Mouse (Mus musculus): ENCODE measurements around the gene Ube2h. TPM values are rescaled to one million over a fixed set of nuclear protein-coding genes. Genes with fewer than 3 reads are reported as not detected.
A peak's percentile ranks its signal among the peaks of the same experiment; 100 is the strongest.

The Ube2h gene
- total RNA-seq, 1 experiment from 2014 or later: 124 TPM

DNA sequence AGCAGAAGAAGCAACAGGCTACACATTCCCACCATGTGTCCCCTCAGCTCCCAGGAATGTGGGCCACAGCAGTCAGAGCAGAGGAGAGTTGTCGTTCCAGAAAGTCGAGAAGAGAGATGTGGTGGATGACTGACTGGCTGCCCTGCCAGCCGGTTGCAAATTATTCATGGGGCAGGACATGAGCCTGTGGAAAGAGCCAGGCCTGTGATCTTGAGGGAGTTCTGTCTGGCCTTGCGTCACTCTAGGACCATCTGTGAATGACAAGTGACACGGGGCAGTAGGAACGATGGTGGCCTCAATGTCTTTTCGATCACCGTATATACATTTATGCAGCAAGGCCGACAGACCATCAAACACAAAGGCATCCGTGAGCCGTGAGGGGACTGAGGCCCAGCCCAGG, 108.7 kb downstream of the Ube2h start:
- DNase-seq: peak; percentile 52

DNA sequence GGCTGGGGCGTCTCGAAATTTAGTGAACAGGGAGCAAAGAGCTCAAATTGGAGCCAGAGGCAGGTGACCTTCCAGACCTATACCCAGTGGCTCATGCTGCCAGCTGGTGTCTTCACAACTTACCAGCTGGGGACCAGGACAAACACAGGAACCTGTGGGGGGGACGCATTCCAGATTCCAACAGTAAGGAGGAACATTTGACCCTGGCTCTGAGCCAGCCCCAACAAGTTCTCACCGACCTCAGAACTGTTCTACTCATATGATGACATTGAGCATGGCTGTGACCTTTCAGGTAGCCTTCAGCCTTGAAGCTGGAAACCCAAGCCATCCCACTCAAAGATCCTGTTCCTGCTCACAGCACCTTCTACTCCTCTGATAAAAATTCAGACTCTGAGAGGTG, 120.7 kb downstream of the Ube2h start:
- DNase-seq: no peak

GRCm38 (mm10) chr6:30182038-30182437, 122.3 kb downstream of the Ube2h start:
- DNase-seq: no peak

GRCm38 (mm10) chr6:30180321-30180720, 124.0 kb downstream of the Ube2h start:
- DNase-seq: peak; percentile 40

DNA sequence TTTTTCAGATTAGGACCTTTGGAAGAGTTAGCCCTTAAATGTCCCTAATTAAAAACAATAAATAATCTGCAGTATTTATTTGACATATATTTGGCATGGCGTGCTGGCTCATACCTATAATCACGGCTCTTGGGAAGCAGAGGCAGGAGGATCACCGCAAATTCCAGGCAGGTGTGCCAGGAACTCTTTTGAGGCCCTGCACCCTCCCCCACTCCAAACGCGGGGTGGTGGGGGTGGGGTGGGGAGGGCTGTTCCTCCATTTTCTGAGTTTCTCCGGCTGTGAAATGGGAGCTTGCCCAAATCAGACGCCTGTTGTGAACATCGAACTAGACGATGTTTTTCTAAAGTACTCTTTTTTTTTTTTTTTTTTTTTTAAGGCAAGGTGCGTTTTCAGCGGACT, 125.3 kb downstream of the Ube2h start:
- DNase-seq: no peak

GRCm38 (mm10) chr6:30178023-30178639, 126.2 kb downstream of the Ube2h start:
- no peak for DNase-seq

DNA sequence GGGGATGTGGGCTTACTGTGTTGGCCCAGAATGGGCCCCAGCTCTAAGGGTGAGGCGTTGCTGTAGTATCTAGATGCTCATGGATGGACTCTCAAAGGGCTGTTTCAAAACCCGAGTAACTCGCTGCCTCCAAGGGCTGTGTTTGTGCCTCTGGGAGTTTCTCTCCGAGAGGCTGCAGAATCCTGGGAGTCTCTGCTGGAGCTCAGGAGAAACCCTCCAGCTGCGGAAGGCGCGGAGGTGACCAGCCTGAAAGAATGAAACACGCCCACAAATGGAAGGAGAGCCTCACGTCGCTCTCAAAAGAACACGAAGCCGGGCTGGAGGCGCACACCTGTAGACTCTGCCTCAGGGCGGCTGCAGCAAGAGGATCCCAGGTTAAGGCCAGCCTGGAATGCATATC, 127.0 kb downstream of the Ube2h start:
- no peak for DNase-seq

- DNase-seq: no peak
Measured at GRCm38 (mm10) chr6:30176496-30176895, 127.8 kb downstream of the Ube2h start.

DNA sequence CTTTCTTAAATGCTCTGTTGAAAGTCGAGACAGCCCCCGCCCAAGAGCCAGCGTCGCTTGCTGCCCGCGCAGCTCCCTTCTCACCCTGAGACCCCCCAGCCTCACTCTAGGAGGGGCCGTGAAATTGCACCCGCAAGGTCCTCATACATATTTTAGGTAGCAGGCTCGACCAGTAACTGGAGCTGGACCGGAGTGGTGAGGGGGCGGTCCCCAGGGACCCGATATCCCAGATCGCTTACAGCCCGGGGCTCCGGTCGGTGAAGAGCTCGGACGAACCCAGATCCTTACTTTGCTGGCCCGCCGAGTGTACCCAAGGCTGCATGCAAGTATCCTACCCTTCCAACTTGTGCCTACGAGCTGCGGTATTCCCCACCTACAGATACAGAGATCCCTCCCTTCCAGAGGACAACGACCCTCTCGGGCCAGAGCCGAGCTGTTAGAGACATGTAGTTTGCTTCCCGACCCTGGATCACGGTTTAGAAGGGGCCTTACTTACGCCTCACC, 128.4 kb downstream of the Ube2h start:
- DNase-seq: no peak

DNA sequence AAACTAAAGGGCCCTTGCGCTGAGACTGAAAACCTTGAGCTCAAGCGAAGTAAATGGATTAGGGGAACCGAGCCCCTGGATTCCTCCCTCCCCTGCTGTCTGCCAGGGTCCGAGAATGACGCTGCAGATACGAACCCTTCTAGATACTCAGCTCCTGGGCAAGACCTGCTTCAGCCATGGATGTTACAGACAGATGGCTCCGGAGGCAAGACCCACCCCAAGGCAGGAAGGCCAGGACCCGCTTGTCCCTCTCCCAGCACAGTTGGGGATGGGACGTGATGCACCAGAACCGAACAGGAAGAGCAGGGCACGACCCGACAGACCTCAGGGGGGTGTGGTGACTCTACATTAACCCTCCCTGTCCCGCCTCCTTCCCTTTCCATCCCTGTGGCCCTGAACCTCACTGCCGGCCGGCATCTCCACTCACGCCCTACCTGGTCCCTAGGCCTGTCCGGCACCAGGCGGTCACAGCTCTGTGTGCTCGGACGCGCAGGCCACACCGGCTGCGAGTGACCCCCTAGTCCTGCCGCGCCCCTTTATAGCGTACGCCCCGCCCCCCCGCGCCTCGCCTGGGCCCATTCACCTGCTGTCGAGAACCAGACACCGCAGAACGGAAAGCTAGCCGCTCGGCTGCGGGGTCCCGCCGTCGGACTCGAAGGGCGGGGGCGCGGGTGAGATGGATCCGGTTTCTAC, 129.0 kb downstream of the Ube2h start:
- DNase-seq: no peak

DNA sequence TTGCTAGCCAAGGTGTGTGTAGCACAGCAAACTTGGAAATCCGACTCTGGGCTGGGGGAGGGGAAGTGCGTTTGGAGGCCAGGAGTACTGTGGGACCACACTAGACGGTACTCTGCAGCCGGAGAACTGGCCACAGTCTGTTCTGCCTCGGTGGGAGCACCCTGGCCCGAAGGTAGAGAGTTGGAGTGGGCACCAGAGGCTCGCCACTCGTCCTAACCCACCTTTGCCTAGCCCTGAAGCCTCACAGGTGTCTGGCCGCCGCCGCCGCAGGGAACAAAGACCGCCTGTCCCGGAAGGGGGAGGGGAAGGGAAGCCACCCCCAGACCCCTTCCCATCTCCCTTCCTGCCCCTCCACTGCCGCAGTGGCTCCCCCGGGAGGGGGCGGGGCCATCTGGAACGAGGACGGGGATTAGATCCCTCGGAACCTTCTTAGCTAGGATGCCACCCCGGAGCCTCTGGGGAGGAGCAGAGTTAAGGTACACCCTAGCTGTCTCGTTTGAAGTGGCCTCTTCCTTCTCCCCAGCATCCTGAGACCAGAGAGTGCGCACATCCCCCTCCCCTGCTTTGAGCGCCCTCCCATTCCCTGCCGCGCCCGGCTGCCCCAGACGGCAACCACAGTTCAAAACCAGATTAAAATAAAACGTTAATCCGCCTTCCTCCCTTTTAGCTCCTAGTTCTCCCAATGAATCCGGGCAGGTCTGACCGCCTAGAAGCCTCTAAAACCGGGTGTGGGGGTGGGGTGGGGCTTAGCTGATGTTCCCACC, 129.7 kb downstream of the Ube2h start:
- peak; percentile 28 for DNase-seq

DNA sequence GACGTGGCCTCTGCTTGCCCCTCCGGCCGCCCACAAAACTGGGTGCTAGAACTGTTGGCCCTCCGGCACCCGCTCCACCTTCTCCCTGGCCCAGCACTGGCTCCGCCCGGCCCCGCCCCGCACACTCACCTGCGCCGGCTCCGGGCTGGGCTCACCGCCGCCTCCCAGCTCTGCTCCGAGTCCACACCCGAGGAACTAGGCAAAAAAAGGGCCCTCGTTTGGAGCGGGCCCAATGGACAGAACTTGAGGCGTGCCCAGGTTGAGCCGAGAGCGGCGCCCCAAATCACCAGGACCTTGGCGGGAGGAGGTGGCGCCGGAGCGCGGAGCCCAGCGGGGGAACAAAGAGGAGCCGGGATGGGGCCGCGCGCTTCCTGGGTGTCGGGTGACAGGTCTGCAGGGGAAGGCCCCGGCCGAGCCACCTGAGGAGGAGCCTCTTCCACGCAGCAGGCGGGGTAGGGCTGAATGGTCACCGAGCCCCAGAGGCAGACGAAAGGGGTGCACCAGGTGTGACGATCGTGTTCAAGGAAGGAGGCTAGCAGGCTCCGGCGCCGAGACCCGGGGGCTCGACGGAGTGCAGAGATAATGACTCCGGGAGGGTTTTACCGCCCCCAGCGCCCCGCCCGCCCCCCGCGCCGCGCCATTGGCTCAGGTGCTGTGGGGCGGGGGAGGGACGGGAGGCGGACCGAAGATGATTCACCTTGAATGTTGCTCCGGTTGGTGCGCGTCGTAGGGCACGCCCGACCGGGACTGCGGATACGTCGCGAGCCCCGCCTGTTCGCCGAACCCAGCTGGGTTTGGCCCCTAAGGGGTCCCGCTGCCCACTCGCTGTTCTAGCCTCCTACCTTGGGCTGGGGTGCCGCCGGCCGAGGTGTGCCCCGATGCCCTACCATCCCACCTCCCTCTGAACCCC, 130.5 kb downstream of the Ube2h start:
- DNase-seq: peak; percentile 61

DNA sequence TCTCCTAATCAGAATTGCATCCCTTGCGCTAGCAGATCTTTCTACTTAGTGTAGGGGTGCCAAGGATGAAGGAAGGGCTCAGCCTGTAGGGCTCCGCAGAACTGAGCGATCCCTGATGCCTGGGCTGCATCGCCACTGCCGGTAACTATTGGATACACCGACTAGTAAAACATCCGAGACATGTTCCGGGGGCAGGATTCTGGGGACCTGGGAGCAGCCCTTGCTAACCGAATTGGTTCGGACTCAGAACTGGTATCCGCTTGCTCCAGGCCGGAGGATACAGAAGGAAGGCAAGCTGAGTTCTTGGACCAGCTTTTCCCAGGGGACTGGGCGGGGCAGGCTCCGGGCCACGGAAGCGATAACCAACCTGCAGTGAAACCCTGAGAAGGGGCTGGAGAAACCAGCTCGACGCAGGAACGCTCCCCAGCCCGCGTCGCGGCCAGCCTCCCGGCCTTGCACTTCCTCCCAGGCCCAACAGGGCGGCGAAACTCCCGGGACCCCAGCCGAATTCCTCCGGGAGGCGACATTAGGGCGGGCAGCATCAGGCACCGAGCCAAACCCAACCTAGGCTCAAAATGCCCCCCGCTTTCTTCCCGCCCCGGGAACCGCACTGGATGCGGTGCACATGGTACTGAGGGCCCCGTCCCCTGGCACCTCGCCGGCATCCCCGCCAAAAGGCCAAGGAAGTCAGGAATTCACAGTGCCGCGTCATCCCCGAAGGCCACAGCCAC, 131.4 kb downstream of the Ube2h start:
- peak; percentile 54 for DNase-seq

- DNase-seq: no peak
Measured at GRCm38 (mm10) chr6:30172441-30172819, 131.9 kb downstream of the Ube2h start.

DNA sequence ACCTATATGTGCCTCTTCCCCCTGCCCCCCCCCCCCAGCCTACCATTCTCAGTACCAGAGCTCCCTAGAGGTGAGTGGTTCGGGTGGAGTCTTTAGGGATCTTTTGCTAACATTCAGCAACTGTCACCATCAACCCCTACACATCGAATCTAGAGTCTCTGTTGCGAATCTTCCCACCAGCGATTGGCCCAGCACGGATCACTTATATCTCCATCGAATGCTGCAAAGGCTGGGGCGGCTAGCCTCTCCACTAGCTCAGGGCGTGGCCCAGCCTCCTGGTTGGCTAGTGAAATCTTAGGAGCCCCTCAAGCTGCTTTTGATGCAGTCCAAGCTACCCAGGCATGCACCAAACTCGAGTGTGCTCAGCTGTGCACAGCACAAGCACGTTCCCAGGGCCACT, 132.4 kb downstream of the Ube2h start:
- DNase-seq: no peak

DNA sequence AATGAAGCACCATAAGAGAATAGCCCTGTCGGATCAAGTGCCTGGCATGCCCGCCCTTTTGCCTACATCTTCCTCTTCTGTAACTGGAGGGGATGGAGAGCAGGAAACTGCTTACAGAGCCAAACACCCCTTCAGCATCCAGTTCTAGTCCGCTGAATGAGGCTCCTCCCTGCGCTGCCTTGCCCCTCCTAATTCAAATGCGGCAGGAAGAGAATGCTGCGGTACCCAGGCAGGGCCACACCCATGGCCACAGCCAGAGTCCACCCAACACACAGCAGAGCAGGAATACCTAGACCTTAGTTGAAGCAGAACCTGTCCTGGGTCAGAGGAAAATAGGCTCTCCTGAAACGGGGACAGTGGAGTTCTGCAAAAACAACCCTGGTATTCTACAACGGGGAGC, 133.1 kb downstream of the Ube2h start:
- DNase-seq: no peak

GRCm38 (mm10) chr6:30169148-30169547, 135.2 kb downstream of the Ube2h start:
- no peak for DNase-seq

DNA sequence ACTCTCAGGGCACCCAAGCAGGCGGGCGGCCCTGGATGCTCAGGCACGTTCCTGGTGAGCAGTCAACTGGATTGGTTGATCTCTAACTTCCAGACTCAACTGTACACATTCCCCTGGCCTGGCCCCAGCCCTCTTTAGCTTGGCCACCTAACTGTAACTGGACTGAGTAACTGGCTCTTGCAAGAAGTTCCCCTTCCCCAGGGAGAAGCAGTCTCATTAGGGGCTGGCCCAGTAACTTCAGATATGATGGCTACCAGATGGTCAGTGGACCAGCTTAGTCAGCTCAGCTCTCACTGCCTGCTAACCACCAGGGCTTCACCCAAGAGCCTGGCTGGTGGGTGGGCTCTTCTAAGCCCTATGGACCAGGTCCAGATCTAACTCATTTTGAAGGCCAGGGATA, 136.1 kb downstream of the Ube2h start:
- DNase-seq: no peak

DNA sequence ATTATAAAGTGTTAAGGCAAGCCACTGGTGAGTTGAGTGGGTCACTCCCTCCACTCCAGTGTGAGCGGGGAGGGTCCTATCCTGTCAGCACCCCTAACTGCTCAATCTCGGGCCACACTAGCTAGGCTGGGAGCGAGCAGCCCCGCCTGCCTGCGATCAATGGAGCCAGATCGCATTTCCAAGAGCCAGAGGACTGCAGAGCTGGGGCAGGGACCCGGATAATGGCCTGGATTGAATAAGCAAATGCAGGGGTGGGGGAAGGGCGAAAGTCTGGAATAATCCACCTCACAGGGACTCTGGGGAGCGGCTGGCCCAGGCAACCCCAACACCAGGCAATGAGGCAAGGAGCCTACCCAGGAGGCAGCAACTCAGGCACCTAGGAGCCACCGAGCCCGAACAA, 137.1 kb downstream of the Ube2h start:
- no peak for DNase-seq

- no peak for DNase-seq
Measured at GRCm38 (mm10) chr6:30166349-30166748, 138.0 kb downstream of the Ube2h start.

DNA sequence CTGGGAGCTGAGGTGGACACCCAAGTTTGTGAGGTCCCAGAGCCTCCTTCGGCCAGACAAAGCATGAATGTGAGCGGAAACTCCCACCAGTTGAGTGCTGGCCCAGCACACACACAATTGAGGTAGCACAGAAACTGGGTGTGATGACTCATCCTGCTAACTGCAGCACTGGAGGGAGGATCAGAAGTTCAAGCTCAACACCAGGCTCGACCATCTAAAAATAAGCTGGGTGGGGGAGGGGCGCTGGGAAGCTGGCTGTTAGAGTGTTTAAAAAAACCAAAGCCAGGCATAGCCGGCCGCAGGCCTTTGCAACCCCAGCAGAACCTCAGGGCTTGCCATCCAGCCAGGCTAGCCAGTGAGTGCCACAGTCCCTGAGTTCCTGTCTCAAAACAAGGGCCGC, 142.2 kb downstream of the Ube2h start:
- DNase-seq: no peak

GRCm38 (mm10) chr6:30161618-30162017, 142.7 kb downstream of the Ube2h start:
- peak; percentile 34 for DNase-seq
